Mouse (Mus musculus): Measurements from ENCODE around the gene Wwp2. TPM values are rescaled to one million over a fixed set of nuclear protein-coding genes. Genes with fewer than 3 reads are reported as not detected.
A peak's percentile ranks its signal among the peaks of the same experiment; 100 is the strongest.

The Wwp2 gene
- polyA plus RNA-seq, 1 experiment = 43.7 TPM

DNA sequence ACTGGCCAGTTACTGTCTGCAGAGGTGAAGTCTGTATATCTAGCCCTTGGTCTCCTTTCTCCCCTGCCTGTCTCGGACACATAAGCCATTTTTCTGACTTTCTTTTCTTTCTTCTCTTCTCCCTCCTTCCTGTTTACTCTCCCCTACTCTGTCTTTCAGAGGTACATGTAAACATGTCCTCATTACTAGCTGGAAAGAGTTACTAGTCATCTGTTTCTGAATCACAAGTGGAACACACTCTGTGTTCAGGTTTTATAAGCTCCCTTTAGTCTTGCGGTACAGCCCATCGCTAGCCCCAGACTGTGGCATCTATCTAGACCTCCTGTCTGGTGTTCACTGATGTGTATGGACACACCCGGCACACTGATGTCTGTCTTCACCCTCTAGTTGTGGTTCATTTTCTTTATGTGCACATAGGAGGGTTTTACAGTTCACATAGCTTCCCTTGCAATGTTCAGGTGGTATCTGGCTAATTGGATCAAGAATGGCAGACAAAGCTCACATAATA lies 12.3 kb downstream of the Wwp2 start:
- H3K4me3 ChIP-seq (ENCODE audit: insufficient read depth, low read length) = no peak overlapping the region
- no peak overlapping the region for H3K27ac ChIP-seq (ENCODE audit: insufficient read depth, low read length)
- H3K4me1 ChIP-seq (ENCODE audit: control insufficient read depth, insufficient read depth, low read length) = peaks cover 10% of the 10 kb centered on the region; the same call in 1 of the 2 replicates
- TF ChIP-seq POLR2A (IDR thresholded peaks at IDR 0.05; ENCODE audit: low read depth, low read length) (no peak), CTCF (IDR thresholded peaks at IDR 0.05; ENCODE audit: borderline replicate concordance, insufficient read depth, low read length) (no peak)

DNA sequence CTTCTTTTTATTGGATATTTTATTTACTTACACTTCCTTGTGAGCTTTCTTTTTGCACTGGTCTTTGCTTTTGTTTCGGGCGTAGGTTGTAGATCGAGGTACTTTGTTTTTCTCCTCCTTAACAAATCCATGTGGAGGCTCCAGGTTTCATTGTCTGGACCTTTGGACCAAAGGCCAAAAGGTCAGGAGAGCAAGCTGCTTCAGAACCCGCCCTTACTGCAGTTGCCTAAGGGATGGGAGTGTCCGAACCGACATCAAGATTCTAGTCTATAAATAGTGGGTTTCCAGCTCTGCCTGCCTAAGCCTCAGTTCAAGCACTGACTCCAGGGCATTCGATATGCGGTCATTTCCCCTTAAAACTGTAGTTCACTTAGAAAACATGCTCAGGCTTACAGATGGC lies 13.0 kb downstream of the Wwp2 start:
- H3K4me1 ChIP-seq (ENCODE audit: control insufficient read depth, insufficient read depth, low read length) = peaks cover 10% of the 10 kb centered on the region; the same call in 1 of the 2 replicates
- no peak overlapping the region for H3K27ac ChIP-seq (ENCODE audit: insufficient read depth, low read length)
- no peak overlapping the region for H3K4me3 ChIP-seq (ENCODE audit: insufficient read depth, low read length)
- TF ChIP-seq POLR2A (IDR thresholded peaks at IDR 0.05; ENCODE audit: low read depth, low read length) (no peak), CTCF (IDR thresholded peaks at IDR 0.05; ENCODE audit: borderline replicate concordance, insufficient read depth, low read length) (no peak)

DNA sequence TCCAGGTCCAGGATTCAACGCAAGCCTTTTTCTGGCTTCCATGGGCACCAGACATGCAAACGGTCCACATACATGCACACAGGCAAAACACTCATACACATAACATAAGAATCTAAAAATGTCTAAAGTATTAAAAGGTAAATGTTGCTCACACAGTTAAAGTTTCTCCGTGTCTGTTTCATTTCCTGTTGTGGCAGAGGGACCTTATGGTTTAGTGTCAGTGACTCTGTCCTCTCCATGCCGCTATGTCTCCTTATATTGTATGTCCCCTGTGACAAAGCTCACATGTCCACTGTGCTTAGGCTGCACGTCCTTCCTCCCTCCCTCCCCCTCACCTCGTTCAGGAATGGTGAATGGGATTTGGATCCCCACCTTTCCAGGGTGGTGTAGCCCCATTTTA lies 13.5 kb downstream of the Wwp2 start:
- H3K4me3 ChIP-seq (ENCODE audit: insufficient read depth, low read length) = no peak overlapping the region
- H3K4me1 ChIP-seq (ENCODE audit: control insufficient read depth, insufficient read depth, low read length) = peaks cover 10% of the 10 kb centered on the region; the same call in 1 of the 2 replicates
- H3K27ac ChIP-seq (ENCODE audit: insufficient read depth, low read length) = no peak overlapping the region
- TF ChIP-seq POLR2A (IDR thresholded peaks at IDR 0.05; ENCODE audit: low read depth, low read length) (no peak), CTCF (IDR thresholded peaks at IDR 0.05; ENCODE audit: borderline replicate concordance, insufficient read depth, low read length) (no peak)

GRCm38 (mm10) chr8:107451414-107452066 lies 15.4 kb downstream of the Wwp2 start:
- Histone ChIP-seq H3K27ac (ENCODE audit: insufficient read depth, low read length) (no peak overlapping the region), H3K4me3 (ENCODE audit: insufficient read depth, low read length) (no peak overlapping the region), H3K4me1 (ENCODE audit: control insufficient read depth, insufficient read depth, low read length) (peaks cover 13% of the 10 kb centered on the region; the same call in 1 of the 2 replicates)
- TF ChIP-seq CTCF (IDR thresholded peaks at IDR 0.05; ENCODE audit: borderline replicate concordance, insufficient read depth, low read length) (no peak), POLR2A (IDR thresholded peaks at IDR 0.05; ENCODE audit: low read depth, low read length) (no peak)

DNA sequence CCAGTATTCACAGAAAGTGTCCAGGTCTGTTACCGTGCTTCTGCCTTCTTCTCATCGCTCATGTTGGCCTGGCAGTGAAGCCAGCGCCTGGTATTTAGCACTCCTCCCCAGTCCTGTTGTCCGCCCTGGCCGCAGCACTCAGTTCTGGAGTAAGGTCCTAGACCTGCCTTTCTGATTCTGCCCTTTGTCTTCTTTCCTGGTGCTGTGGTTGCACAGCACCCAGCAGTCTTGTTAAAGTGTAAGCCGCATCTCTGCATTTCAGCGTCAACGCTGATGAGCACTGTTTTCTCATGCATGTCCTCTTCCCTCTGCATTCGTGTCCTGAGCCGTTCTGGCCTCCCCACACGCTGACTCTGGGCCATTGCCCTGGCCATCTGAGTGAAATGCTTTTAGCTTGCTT lies 17.2 kb downstream of the Wwp2 start:
- Histone ChIP-seq H3K4me1 (ENCODE audit: control insufficient read depth, insufficient read depth, low read length) (peaks cover 23% of the 10 kb centered on the region), H3K27ac (ENCODE audit: insufficient read depth, low read length) (no peak overlapping the region), H3K4me3 (ENCODE audit: insufficient read depth, low read length) (no peak overlapping the region)
- TF ChIP-seq POLR2A (IDR thresholded peaks at IDR 0.05; ENCODE audit: low read depth, low read length) (no peak), CTCF (IDR thresholded peaks at IDR 0.05; ENCODE audit: borderline replicate concordance, insufficient read depth, low read length) (no peak)

- H3K27ac ChIP-seq (ENCODE audit: insufficient read depth, low read length) = no peak overlapping the region
- no peak overlapping the region for H3K4me3 ChIP-seq (ENCODE audit: insufficient read depth, low read length)
- peaks cover 14% of the 10 kb centered on the region for H3K4me1 ChIP-seq (ENCODE audit: control insufficient read depth, insufficient read depth, low read length)
- TF ChIP-seq CTCF (IDR thresholded peaks at IDR 0.05; ENCODE audit: borderline replicate concordance, insufficient read depth, low read length) (peak; percentile 91; the same call in 1 of the 2 replicates), POLR2A (IDR thresholded peaks at IDR 0.05; ENCODE audit: low read depth, low read length) (no peak)
Measured at GRCm38 (mm10) chr8:107455268-107455667, 19.1 kb downstream of the Wwp2 start.

- Histone ChIP-seq H3K27ac (ENCODE audit: insufficient read depth, low read length) (peak overlapping the region; percentile 59; the same call in 1 of the 2 replicates), H3K4me3 (ENCODE audit: insufficient read depth, low read length) (no peak overlapping the region), H3K4me1 (ENCODE audit: control insufficient read depth, insufficient read depth, low read length) (peaks cover 14% of the 10 kb centered on the region)
- TF ChIP-seq CTCF (IDR thresholded peaks at IDR 0.05; ENCODE audit: borderline replicate concordance, insufficient read depth, low read length) (no peak), POLR2A (IDR thresholded peaks at IDR 0.05; ENCODE audit: low read depth, low read length) (no peak)
Measured at GRCm38 (mm10) chr8:107457725-107458124, 21.6 kb downstream of the Wwp2 start.

GRCm38 (mm10) chr8:107458281-107458680 lies 22.1 kb downstream of the Wwp2 start:
- TF ChIP-seq POLR2A (IDR thresholded peaks at IDR 0.05; ENCODE audit: low read depth, low read length) (no peak), CTCF (IDR thresholded peaks at IDR 0.05; ENCODE audit: borderline replicate concordance, insufficient read depth, low read length) (no peak)
- peaks cover 14% of the 10 kb centered on the region for H3K4me1 ChIP-seq (ENCODE audit: control insufficient read depth, insufficient read depth, low read length)
- peak overlapping the region; percentile 59; the same call in 1 of the 2 replicates for H3K27ac ChIP-seq (ENCODE audit: insufficient read depth, low read length)
- no peak overlapping the region for H3K4me3 ChIP-seq (ENCODE audit: insufficient read depth, low read length)

- Histone ChIP-seq H3K4me1 (ENCODE audit: control insufficient read depth, insufficient read depth, low read length) (peaks cover 5% of the 10 kb centered on the region), H3K4me3 (ENCODE audit: insufficient read depth, low read length) (no peak overlapping the region), H3K27ac (ENCODE audit: insufficient read depth, low read length) (no peak overlapping the region)
- TF ChIP-seq POLR2A (IDR thresholded peaks at IDR 0.05; ENCODE audit: low read depth, low read length) = no peak
- TF ChIP-seq CTCF (IDR thresholded peaks at IDR 0.05; ENCODE audit: borderline replicate concordance, insufficient read depth, low read length) = no peak
Measured at GRCm38 (mm10) chr8:107462423-107462822, 26.3 kb downstream of the Wwp2 start.

- H3K27ac ChIP-seq (ENCODE audit: insufficient read depth, low read length) = no peak overlapping the region
- peaks cover 4% of the 10 kb centered on the region; the same call in 1 of the 2 replicates for H3K4me1 ChIP-seq (ENCODE audit: control insufficient read depth, insufficient read depth, low read length)
- no peak overlapping the region for H3K4me3 ChIP-seq (ENCODE audit: insufficient read depth, low read length)
- TF ChIP-seq POLR2A (IDR thresholded peaks at IDR 0.05; ENCODE audit: low read depth, low read length) (no peak), CTCF (IDR thresholded peaks at IDR 0.05; ENCODE audit: borderline replicate concordance, insufficient read depth, low read length) (no peak)
Measured at GRCm38 (mm10) chr8:107465332-107465990, 29.3 kb downstream of the Wwp2 start.
